Mouse (Mus musculus): ENCODE data around the gene Runx1. TPM values are rescaled to one million over a fixed set of nuclear protein-coding genes. Genes with fewer than 3 reads are reported as not detected.

Runx1 gene
- polyA plus RNA-seq, 1 experiment from 2014 or later, result 2.1 TPM

- H3K4me2 ChIP-seq, result 0 out of 2 replicates have a peak overlapping the region, but pooled peaks have one; percentile 19
- H3K36me3 ChIP-seq, result no peaks in the 10 kb centered on the region
- H3K9me3 ChIP-seq, result no peaks in the 10 kb centered on the region
- no peak overlapping the region for H3K4me3 ChIP-seq
- ATAC-seq (ENCODE audit: low FRiP score), result no peak
- no peak overlapping the region for H3K27ac ChIP-seq
- H3K4me1 ChIP-seq (replicated peaks), result peaks cover 34% of the 10 kb centered on the region
- WGBS, result 2% methylated on average over 27 of the region's 27 CpGs
- H3K27me3 ChIP-seq, result peaks cover 92% of the 10 kb centered on the region
- H3K9ac ChIP-seq, result no peak overlapping the region
These were observed 126.2 kb downstream of the Runx1 start for GRCm38 (mm10) chr16:92699531-92700397.

- ATAC-seq (ENCODE audit: low FRiP score), result peak; percentile 85
- peak overlapping the region; percentile 53 for H3K9ac ChIP-seq
- peaks cover 94% of the 10 kb centered on the region for H3K27me3 ChIP-seq
- H3K4me3 ChIP-seq, result peak overlapping the region; percentile 49
- no peak overlapping the region for H3K27ac ChIP-seq
- under 1% methylated on average over 26 of the region's 26 CpGs for WGBS
- peak overlapping the region; percentile 88 for H3K4me2 ChIP-seq
- no peaks in the 10 kb centered on the region for H3K36me3 ChIP-seq
- peaks cover 34% of the 10 kb centered on the region for H3K4me1 ChIP-seq (replicated peaks)
- H3K9me3 ChIP-seq, result no peaks in the 10 kb centered on the region
These were observed 127.3 kb downstream of the Runx1 start for GRCm38 (mm10) chr16:92698612-92698998.

GRCm38 (mm10) chr16:92697737-92698611, 128.0 kb downstream of the Runx1 start:
- WGBS, result under 1% methylated on average over 48 of the region's 48 CpGs
- Histone ChIP-seq H3K4me2 (peak overlapping the region; percentile 88), H3K4me3 (peak overlapping the region; percentile 49), H3K36me3 (no peaks in the 10 kb centered on the region), H3K4me1 (replicated peaks) (peaks cover 34% of the 10 kb centered on the region), H3K27ac (no peak overlapping the region; the same call in 1 of the 2 replicates), H3K9ac (peak overlapping the region; percentile 53), H3K27me3 (peaks cover 94% of the 10 kb centered on the region), H3K9me3 (no peaks in the 10 kb centered on the region)
- ATAC-seq (ENCODE audit: low FRiP score), result peak; percentile 58

DNA sequence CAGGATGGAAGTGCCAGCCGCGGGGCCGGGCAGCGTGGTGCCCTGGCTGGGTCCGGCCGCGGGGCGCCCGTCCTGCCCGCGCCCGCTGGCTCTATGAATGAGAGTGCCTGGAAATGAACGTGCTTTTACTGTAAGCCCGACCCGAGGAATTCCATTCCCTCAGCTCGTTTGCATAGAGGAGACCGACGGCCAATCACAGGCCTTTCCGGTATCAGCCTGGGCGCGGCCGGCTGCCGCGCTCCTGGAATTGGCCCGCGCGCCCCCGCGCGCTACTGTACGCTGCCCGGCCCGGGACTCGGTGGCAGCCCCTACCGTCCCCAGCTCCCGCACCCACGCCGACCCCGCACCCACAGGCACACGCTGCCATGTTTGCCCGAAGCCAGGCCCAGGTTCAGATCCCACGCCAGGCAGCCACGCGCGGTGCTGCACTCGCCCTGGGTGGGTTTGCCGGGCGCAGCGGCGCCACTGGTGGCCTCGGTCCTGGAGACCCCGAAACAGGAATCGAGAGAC, 128.7 kb downstream of the Runx1 start:
- Histone ChIP-seq H3K4me2 (peak overlapping the region; percentile 88), H3K36me3 (no peaks in the 10 kb centered on the region), H3K27me3 (peaks cover 96% of the 10 kb centered on the region), H3K9ac (peak overlapping the region; percentile 53), H3K4me1 (replicated peaks) (peaks cover 34% of the 10 kb centered on the region), H3K9me3 (no peaks in the 10 kb centered on the region), H3K27ac (no peak overlapping the region; the same call in 1 of the 2 replicates), H3K4me3 (peak overlapping the region; percentile 49)
- WGBS, result under 1% methylated on average over 53 of the region's 53 CpGs
- ATAC-seq (ENCODE audit: low FRiP score), result peak; percentile 78

DNA sequence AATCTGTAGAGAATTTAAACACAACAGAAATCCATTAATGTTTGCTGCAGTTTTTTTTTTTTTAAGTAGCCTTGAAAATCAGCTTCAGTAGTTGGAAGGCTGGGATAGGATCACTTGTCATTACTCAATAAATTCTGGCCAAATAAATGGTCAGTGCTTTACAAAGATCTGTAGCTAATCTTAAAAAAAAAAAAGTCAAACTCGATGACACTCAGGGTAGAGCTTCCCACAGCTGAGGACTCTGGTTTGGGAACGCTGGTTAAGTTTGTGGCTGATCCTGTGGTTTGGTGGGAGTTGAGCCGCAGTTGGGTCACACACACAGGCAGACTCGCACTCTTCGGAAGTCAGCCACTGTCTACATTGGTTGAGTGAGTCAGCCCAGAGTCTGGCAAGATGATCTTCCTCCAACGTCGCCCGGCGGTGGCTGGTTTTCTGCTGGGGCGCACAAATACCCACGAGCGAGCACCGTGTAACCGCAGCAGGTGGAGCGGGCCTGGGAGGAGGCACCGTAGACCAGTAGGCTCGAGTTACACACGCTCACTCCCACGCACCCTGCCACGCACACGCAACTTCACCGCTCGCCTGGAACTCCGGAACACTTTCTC, 129.4 kb downstream of the Runx1 start:
- Histone ChIP-seq H3K4me2 (peak overlapping the region; percentile 88), H3K9ac (no peak overlapping the region), H3K9me3 (no peaks in the 10 kb centered on the region)

GRCm38 (mm10) chr16:92695981-92696380, 130.0 kb downstream of the Runx1 start:
- WGBS, result 10% methylated on average over 12 of the region's 12 CpGs
- Histone ChIP-seq H3K9ac (no peak overlapping the region; the same call in 1 of the 2 replicates), H3K27ac (no peak overlapping the region), H3K36me3 (no peaks in the 10 kb centered on the region), H3K27me3 (peaks cover 97% of the 10 kb centered on the region), H3K9me3 (no peaks in the 10 kb centered on the region), H3K4me1 (replicated peaks) (peaks cover 34% of the 10 kb centered on the region), H3K4me2 (peak overlapping the region; percentile 44), H3K4me3 (peak overlapping the region; percentile 32)
- no peak for ATAC-seq (ENCODE audit: low FRiP score)

More for the DNA sequence above, 129.4 kb downstream of the Runx1 start:
- H3K4me3 ChIP-seq, result peak overlapping the region; percentile 49
- no peak for ATAC-seq (ENCODE audit: low FRiP score)
- H3K4me1 ChIP-seq (replicated peaks), result peaks cover 34% of the 10 kb centered on the region
- peaks cover 96% of the 10 kb centered on the region for H3K27me3 ChIP-seq
- WGBS, result under 1% methylated on average over 24 of the region's 24 CpGs
- H3K36me3 ChIP-seq, result no peaks in the 10 kb centered on the region
- no peak overlapping the region for H3K27ac ChIP-seq

- Histone ChIP-seq H3K36me3 (no peaks in the 10 kb centered on the region), H3K27me3 (peaks cover 97% of the 10 kb centered on the region), H3K4me2 (peak overlapping the region; percentile 44), H3K9ac (peak overlapping the region; percentile 53), H3K4me1 (replicated peaks) (peaks cover 34% of the 10 kb centered on the region), H3K9me3 (no peaks in the 10 kb centered on the region), H3K4me3 (peak overlapping the region; percentile 32), H3K27ac (no peak overlapping the region)
- no peak for ATAC-seq (ENCODE audit: low FRiP score)
- WGBS, result under 1% methylated on average over 43 of the region's 43 CpGs
These were observed 130.6 kb downstream of the Runx1 start for GRCm38 (mm10) chr16:92695200-92695921.

- no peaks in the 10 kb centered on the region for H3K36me3 ChIP-seq
- 2% methylated on average over 16 of the region's 19 CpGs for WGBS
- peak overlapping the region; percentile 11; the same call in 1 of the 2 replicates for H3K4me3 ChIP-seq
- ATAC-seq (ENCODE audit: low FRiP score), result no peak
- H3K4me2 ChIP-seq, result no peak overlapping the region
- H3K27me3 ChIP-seq, result peaks cover 97% of the 10 kb centered on the region
- no peaks in the 10 kb centered on the region for H3K9me3 ChIP-seq
- H3K27ac ChIP-seq, result no peak overlapping the region
- H3K4me1 ChIP-seq (replicated peaks), result peaks cover 31% of the 10 kb centered on the region
- no peak overlapping the region for H3K9ac ChIP-seq
These were observed 131.3 kb downstream of the Runx1 start for GRCm38 (mm10) chr16:92694496-92695106.

DNA sequence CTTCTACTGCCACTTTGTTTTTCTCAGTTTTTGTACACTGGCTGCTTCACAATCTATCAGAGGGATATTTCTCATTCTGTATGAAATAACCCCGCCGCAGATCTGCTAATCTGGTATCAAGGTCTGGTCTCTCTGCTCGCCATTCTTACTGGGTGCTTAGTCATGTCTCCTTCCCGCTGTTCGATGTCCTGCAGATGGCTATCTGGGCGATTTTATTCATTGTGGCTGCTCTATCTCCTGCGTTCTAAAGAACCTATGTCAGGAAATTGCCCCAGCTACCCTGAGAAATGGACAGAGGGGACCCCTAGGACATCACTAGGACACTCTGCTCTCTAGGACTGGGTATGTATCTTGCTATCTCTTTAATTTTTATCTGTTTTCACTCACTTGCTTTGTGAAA, 135.2 kb downstream of the Runx1 start:
- ATAC-seq (ENCODE audit: low FRiP score), result no peak
- Histone ChIP-seq H3K4me1 (replicated peaks) (peaks cover 8% of the 10 kb centered on the region), H3K36me3 (no peaks in the 10 kb centered on the region), H3K4me3 (no peak overlapping the region), H3K27me3 (peaks cover 64% of the 10 kb centered on the region), H3K9ac (no peak overlapping the region), H3K9me3 (no peaks in the 10 kb centered on the region), H3K4me2 (no peak overlapping the region), H3K27ac (no peak overlapping the region)
- 77% methylated on average over 7 of the region's 7 CpGs for WGBS

DNA sequence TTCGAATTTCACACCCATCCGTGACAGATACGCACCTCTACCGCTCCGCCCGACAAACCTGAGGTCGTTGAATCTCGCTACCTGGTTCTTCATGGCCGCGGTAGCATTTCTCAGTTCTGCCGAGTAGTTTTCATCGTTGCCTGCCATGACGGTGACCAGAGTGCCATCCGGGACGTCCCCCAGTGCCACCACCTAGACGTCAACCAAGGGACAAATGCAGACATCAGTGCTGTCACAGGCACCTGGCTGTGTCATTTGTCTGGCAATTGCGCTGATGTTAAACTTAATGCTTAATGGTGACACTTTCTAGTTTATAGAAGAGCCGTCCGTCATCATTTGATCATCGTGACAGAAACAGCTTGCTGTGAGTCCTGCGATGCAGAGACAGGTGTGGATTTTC, 137.0 kb downstream of the Runx1 start:
- H3K4me3 ChIP-seq, result no peak overlapping the region
- no peak overlapping the region for H3K9ac ChIP-seq
- no peaks in the 10 kb centered on the region for H3K36me3 ChIP-seq
- WGBS, result 92% methylated on average over 21 of the region's 21 CpGs
- no peaks in the 10 kb centered on the region for H3K9me3 ChIP-seq
- H3K4me2 ChIP-seq, result no peak overlapping the region
- peaks cover 51% of the 10 kb centered on the region for H3K27me3 ChIP-seq
- no peaks in the 10 kb centered on the region; the same call in 1 of the 2 replicates for H3K4me1 ChIP-seq (replicated peaks)
- no peak overlapping the region for H3K27ac ChIP-seq
- no peak for ATAC-seq (ENCODE audit: low FRiP score)

GRCm38 (mm10) chr16:92686978-92687377, 139.0 kb downstream of the Runx1 start:
- ATAC-seq (ENCODE audit: low FRiP score), result no peak
- Histone ChIP-seq H3K27ac (no peak overlapping the region), H3K4me2 (no peak overlapping the region), H3K4me1 (replicated peaks) (no peaks in the 10 kb centered on the region; the same call in 1 of the 2 replicates), H3K27me3 (peaks cover 36% of the 10 kb centered on the region), H3K36me3 (no peaks in the 10 kb centered on the region), H3K9ac (no peak overlapping the region), H3K4me3 (no peak overlapping the region), H3K9me3 (no peaks in the 10 kb centered on the region)
- 95% methylated on average over 10 of the region's 10 CpGs for WGBS

Measured in hindbrain, embryonic 13.5 days (tissue).